Mouse (Mus musculus) cerebellum, adult 11-12 months (tissue): ENCODE measurements at regions not wholly inside any gene's neighbourhood (a gene's known extent, or its start where the extent isn't known, plus 50 kb on each side); places are given as distances from the start of the nearest gene placed in this dataset.

Experiments
- DNase-seq: peaks from one replicate; pipeline ENCODE4 v3.0.0; 2022

DNA sequence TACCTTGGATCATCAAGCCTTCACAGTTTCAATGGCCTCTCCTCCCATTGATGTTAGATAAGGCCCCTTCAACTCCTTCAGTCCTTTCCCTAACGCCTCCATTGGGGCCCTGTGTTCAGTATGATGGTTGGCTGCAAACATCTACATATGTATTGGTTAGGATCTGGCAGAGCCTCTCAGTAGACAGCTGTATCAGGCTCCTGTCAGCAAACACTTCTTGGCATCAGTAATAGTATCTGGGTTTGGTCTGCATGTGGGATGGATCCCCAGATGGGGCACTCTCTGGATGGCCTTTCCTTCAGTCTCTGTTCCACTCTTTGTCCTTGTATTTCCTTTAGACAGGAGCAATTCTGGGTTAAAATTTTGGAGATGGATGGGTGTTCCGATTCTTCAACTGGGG lies 84.0 kb upstream of the N4bp1 start:
- no peak for DNase-seq

DNA sequence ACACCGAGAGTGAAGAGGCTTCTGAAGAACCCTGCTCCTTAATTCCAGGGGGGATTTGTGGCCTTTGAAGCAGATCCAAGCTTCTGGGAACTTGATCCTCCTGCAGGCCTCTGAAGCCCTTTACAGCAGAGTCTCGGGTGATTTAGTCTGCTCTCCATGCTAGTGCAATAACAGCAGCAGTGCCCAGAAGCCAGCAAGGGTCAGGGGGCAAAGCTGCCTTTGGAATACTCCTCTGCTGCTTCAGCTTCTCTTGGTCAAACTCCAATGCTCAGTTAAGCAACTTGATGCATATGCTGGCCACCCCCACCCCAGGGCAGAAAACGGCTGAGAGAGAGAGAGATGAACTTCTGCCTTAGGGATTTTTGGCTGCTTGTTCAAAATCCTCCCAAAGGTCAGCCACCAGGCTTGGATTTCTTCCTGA lies 82.8 kb upstream of the N4bp1 start:
- no peak for DNase-seq

DNA sequence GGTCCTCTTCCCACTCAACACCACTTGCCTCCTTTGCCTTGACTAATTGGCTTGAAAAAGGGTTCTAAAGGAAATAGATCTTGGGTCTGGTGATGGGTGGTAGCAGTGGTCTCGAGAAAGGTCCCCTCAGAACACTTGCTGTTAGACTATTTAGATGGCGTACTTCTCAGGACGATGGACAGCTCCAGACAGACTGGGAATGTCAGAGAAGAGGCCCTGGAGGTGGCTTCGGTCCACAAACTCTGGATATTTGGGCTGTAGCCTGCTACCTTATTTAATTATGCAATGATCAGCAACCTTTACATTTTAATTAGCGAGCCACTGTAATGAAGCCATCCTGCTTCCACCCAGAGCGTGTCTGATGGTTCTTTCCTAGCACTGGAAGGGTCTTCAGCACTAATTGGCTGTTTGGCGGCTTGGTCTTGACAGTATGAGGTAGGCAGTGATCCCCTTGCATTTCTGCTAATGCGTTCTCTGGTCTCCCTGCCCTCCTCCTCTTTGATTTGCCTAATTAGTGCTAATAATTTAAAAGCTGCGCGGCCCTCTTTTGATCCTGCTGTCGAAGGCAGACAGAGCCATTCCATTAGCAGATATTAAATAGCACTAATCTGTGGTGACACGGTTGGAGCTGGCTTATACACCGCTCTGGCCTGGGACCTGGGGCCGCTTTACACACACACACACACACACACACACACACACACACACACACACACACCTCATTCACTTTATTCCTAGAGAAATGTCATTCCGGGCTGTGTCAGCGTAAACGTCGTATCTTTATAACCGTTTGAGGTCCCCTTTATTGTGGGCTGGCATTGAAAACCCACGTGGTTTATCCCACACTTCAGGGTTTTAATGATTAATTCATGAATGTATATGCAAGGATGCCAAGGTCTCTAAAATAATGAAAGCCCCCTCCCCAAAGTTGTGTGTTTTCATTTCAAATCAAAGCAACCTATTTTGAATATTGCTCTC lies 76.4 kb upstream of the N4bp1 start:
- no peak for DNase-seq
